Mouse (Mus musculus) thymus, adult 18-20 months (tissue): ENCODE measurements around the gene Ccnt1.

Source experiments
- DNase-seq, 2 experiments: peaks; one replicate each; pipeline ENCODE4 v3.0.0; 2022; ENCODE audit warnings: mixed read lengths in 2 of 2

Ccnt1 gene

GRCm38 (mm10) chr15:98570873-98571538, at the start of gene Ccnt1, which contains the start of gene 4930415O20Rik:
Ccnt1 (minus strand) TSS chr15:98570923.
4930415O20Rik (plus strand) TSS chr15:98571004.
- DNase-seq: no peak

DNA sequence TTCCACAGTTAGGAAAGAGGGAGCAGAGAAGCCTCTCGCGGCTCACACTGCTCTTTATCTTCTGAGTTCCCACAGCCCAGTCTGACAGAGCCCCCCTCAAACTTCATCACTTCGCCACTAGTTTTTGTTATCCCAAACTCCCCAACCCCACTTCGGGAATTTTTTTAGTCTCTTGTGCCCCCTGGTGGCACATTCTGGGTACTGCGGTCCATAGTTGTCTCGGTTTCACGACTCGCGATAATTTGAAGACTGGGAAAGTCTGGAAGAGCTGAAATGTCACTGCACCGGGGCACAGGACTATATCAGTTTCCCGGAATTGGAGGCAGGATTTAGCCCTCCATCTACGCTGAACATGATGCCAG, 46.4 kb upstream of the Ccnt1 start:
- peak in 1 of 2 experiments; percentile 43 for DNase-seq

DNA sequence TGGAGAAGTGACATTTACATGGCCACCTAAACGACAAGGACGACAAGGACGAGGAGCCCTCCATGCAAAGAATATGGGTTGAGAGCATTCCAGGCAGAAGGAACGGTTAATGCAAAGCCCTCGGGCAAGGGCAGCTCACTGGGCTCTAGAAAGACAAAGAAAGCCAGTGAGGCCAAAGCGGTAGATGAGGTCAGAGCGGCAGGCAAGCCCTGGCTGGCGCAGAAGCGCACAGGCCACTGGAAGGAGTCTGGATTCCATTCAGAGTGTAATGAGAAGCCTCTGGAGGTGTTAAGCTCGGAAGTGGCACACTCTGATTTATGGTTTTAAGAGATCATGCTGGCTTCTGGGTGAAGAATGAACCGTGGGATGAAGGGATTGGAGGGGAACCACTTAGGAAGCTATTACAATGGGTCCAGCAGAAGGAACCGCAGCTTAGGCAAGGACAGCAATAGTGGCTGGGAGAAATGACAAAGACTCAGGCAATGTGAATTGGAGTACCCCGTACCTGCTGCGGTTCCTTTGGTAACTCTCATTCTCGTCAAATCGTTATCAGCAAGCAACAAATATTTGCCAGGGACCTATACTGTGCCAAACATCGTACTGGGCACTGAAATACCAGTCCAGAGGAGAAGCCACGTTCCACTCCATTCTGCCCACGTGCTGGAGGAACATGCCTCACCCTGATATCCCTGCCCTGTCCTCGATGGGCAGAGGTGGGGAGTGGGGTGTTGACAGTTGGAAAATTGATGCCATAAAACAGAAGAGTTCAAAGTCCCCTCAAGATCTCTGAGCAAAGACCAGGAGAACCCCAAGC, 45.8 kb upstream of the Ccnt1 start:
- no peak for DNase-seq

GRCm38 (mm10) chr15:98615751-98616150, 45.0 kb upstream of the Ccnt1 start:
- DNase-seq: no peak

- DNase-seq: no peak
Measured at GRCm38 (mm10) chr15:98614971-98615370, 44.2 kb upstream of the Ccnt1 start.

DNA sequence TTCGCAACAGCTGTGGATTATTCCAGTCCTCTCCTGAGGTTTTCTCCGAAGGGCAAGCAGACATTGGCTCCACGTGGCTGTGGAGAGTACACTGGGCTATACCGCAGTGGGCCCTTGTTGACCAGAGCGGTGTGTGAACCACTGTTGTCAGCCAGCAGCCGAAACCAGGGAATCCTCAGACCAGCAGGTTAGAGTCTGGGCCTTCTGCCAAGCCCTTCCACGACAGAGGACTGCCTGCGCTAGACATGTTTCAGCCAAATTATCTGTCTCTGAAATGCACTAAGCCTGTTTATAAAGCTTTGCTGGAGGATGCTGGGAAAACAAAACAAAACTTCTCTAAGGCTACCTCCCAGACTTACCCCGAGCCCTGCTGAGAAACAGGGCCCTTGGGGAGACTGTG, 43.8 kb upstream of the Ccnt1 start:
- no peak for DNase-seq

GRCm38 (mm10) chr15:98612229-98612628, 41.5 kb upstream of the Ccnt1 start:
- DNase-seq: no peak

DNA sequence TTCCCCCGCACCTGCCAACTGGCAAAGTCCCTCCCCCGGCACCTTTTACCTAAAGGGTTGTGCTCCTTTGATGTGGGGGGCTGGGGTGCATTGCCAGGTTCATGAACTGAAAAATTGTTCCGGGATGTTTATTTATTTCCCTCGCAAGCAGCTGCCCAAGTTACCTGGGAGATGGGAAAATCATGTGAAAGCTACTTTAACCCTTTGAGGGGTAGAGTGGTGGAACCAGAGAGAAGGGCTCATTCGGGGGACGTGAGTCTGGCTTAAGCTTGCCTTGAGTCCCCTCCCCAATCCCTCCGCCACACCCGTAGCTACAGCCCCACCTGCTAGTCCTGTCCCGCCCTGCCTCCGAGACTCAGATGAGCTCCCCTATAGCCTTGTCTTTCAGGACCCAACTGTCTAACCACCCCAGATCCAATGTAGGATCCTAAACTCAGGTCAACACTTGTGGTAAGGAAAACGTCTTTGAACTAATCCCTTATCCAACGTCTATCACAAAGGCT, 39.5 kb upstream of the Ccnt1 start:
- peak in 1 of 2 experiments; percentile 60 for DNase-seq

DNA sequence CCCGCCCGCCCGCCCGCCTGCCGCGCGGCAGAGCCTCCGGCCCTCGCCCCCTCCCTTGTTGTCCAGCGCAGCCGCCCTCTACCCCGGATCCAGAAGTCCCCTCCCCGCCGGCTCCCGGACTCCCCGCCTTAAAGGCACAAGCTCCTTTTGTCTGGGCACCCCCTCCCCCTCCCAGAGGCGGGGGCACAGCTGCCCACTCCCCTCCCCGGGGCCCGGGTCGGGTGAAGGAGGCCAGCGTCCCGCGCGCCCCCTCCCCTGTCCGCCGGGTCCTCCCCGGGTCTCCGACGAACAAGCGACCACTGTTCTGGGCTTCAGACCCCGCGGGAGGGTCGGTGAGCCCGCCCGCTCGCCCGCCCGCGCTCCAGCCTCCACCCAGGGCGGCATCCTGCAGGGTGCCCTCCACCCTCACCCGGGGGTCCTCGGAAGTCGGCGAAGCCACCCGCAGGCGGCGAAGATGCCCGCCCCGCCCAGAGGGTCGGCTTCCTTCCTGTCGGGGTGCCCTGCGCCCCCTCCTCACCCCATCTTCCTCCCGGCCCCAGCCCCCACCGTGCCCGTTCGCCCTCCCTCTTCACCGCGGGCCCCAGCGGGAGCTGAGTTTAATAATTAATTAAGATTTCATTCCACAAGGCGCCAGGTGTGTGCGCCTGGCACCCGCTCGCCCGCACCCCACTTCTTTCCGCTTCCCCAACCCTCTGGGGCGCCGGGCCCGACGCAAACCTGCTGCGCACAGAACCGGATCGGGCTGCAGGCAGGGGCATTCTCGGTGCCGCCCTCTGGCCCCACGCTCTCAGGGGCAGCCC, 38.8 kb upstream of the Ccnt1 start, which contains the start of gene Adcy6:
Adcy6 (minus strand) TSS at position 746 of the 800 bp plus-strand sequence.
- peak; percentile 74 to 78 for DNase-seq

- DNase-seq: peak; percentile 30 to 50
Measured at GRCm38 (mm10) chr15:98608784-98609250, 38.1 kb upstream of the Ccnt1 start.

GRCm38 (mm10) chr15:98608058-98608783, 37.5 kb upstream of the Ccnt1 start:
- DNase-seq: no peak

GRCm38 (mm10) chr15:98607557-98607956, 36.8 kb upstream of the Ccnt1 start:
- no peak for DNase-seq

DNA sequence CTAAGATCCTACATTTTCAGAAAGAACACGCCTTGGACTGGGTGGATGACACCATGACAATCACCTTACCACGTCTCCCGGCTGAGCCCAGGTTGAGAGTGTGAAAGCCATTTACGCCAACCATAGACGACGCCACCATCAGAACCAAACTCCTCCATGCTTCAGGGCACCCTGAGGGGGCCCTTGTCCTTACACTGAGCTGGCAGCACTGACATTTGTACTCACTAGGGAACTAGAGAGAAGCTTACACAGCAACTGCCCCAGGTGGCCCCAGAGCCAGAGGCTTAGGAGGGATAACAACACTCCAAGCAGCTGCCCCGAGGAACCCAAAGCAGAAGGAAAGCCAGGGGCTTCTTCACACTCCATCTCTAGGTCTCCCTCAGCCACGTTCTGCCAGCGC, 36.0 kb upstream of the Ccnt1 start:
- DNase-seq: no peak

DNA sequence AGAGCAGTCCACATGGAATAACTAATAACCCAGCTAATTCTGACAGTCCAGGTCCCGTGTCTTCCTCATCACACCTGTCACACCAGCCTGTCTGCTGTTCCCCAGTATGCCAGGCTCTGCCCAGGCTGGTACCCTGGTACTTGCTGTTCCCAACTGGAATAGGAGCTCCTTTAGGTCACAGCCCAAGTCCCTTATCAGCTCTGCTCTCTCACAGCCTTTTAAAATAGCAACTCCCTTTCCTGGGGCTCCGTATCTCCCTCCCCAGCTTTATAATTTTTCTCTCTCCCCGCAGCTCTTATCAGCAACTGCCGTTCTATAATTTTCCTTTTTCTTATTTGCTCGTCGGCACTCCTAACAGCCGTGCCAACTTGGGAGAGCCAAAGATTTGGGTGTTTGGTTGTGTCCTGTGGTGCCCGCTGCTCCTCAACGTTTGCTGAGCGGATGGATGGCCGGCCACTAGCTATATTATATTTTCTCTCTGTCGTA, 35.4 kb upstream of the Ccnt1 start:
- DNase-seq: no peak

- no peak for DNase-seq
Measured at GRCm38 (mm10) chr15:98604041-98604575, 33.4 kb upstream of the Ccnt1 start.

DNA sequence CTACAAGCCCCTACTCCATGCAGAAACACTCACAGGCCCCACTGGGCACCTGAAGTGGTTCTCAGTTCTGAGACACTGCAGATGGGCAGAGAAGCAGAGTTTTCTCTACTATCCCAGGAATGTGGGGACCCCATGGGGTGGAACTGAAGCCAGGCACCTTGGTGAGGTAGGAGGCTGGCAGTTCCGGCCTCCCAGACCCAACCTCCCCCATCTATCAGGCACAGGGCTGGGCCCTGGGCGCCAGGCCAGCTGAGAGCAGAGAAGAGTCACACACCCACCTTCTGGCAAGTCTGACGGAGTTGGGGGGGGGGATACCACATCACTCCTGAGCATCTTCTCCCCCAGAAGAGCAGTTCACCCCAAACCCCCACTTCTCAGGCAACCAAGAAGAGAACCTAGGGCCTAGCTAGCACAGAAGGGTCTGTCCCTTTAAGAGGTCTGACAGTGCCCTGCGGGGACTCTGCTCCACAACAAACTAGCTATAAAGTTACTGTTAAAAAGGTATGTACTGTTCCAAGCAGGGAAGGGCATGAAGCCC, 32.3 kb upstream of the Ccnt1 start:
- DNase-seq: no peak

DNA sequence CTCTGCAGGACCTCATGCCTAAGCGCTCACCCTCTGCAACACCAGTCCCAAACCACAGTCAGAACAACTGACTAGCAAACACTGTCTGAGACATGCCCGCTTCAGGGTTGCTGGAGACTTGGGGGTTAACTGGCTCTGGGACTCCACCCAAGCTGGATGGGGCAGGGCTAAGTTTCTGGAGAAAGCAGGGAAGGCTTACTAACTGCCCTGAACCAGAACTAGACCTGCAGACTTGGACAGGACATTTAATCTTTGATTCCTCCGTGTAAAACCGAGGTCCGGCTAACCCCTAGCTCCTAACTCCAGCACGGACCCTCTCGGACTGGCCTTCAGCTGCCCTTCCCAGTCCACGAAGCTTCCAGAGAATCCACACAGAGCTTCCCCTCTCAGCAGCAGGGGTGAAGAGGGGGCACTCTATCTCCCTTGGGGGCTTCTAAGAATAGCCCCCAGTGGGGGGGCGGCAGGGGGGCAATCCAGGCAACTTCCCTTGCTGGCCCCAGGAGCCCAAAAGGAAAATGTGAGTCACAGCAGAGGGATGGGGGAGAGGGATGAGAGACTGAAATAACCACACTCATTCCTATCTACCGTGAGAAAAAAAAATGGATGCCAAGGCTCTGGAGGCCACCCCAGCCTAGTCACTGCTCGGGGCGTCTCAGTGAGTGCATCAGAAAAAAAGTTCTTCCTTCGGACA, 31.6 kb upstream of the Ccnt1 start:
- no peak for DNase-seq

DNA sequence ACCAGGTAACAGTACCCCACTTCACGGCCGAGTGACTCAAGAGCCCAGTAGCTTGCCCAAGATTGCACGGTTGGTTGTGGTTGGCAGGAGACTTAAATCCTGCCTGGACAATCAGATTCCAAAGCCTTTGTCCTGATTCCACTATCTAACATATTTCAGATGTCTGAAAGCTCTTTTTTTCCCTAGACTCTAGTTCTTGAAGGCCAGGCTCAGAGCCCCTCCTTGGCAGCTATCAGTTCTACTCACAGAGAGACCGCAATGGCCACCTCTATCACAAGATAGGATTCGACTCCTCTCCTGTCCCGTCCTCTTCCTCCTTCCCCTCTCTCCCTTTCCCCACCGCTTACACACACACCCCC, 31.1 kb upstream of the Ccnt1 start:
- no peak for DNase-seq

DNA sequence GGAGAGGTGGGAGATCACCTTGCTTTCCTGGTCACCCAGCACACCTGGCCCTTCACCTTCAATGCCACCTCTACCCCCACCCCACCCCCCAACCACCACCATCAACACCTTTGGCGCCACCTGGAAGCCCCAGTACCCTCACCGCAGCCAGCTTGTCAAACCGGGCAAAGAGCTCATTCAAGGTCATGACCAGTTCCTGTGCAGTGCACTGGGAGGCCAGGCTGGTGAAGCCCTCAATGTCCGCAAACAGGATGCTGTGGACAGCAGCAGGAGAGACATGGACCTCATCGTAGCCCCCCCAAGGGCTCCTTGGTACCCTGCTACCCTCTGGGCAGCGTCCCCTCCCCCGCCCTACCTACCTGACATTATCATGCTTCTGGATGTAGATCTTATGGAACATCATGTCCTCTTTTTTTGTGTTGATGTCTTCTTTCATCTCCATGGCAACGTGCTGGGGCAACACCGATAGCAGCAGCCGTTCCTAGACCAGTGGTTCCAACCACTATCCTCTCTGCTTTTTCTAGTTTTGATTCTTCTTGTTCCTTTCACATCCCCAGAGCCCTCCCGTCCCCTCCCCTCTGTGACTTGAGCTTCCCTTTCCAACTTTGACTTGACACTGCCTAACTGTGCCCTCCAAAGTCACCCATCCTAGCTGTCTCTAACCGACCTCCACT, 29.4 kb upstream of the Ccnt1 start:
- no peak for DNase-seq

- no peak for DNase-seq
Measured at GRCm38 (mm10) chr15:98596609-98597008, 25.9 kb upstream of the Ccnt1 start.
